Mouse (Mus musculus) stomach, embryonic 15.5 days (tissue): ENCODE measurements at regions not wholly inside any gene's neighbourhood (a gene's known extent, or its start where the extent isn't known, plus 50 kb on each side); places are given as distances from the start of the nearest gene placed in this dataset.

Experiments
- ATAC-seq: fragments of 200-750 bp; cut with Nextera tagmentation; 2 replicates; pipeline ENCODE4 v1.8.0; 2017; ENCODE audit warnings: low read depth, moderate number of reproducible peaks, moderate TSS enrichment; ENCODE audit not compliant: insufficient read depth, low FRiP score
- H3K27ac ChIP-seq: fragments of 300-500 bp; sonication (generic); 2 replicates; pipeline ENCODE4 v1.5.1; 2015; ENCODE audit warnings: mild to moderate bottlenecking, inconsistent platforms
- H3K27me3 ChIP-seq: fragments of 300-500 bp; sonication (generic); replicated peaks from 2 replicates; pipeline ENCODE4 v1.6.1; 2015; ENCODE audit warnings: inconsistent platforms
- H3K36me3 ChIP-seq: fragments of 300-500 bp; sonication (generic); 2 replicates; pipeline ENCODE4 v1.6.1; 2015; ENCODE audit warnings: inconsistent platforms
- H3K4me1 ChIP-seq: fragments of 300-500 bp; sonication (generic); 2 replicates; pipeline ENCODE4 v1.6.1; 2015; ENCODE audit warnings: inconsistent platforms
- H3K4me2 ChIP-seq: fragments of 300-500 bp; sonication (generic); 2 replicates; pipeline ENCODE4 v1.6.1; 2015; ENCODE audit warnings: mild to moderate bottlenecking, inconsistent platforms
- H3K4me3 ChIP-seq: fragments of 300-500 bp; sonication (generic); replicated peaks from 2 replicates; pipeline ENCODE4 v1.5.1; 2015; ENCODE audit warnings: inconsistent platforms
- H3K9ac ChIP-seq: fragments of 300-500 bp; sonication (generic); 2 replicates; pipeline ENCODE4 v1.6.1; 2015; ENCODE audit warnings: inconsistent platforms
- H3K9me3 ChIP-seq: fragments of 300-500 bp; sonication (generic); 2 replicates; pipeline ENCODE4 v1.6.1; 2016; ENCODE audit warnings: inconsistent platforms
- WGBS: fragments of 180-500 bp; shearing (Covaris S2); methylation state at CpG from one replicate; pipeline ENCODE4 v1.1.7; 2015; 5-methylcytosine and 5-hydroxymethylcytosine counted together

DNA sequence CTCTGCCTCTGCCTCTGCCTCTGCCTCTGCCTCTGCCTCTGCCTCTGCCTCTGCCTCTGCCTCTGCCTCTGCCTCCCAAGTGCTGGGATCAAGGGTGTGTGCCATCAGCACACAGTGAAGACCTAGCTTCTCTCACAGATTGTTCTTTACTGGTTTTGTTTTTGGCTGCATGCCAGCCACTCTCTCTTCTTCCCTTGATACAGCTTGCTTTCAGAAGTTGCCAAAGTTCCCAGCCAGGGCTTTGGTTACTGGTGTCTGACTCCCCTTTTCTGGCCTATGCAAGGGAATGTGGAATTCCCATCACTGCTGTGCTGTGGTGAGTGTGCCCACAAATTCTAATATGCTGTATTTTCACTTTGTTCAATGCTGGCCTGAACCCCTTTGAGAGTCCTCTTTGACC, 68.6 kb upstream of the Zfp637 start:
- Histone ChIP-seq H3K4me3 (no peak overlapping the region), H3K9ac (no peak overlapping the region), H3K27ac (no peak overlapping the region), H3K4me1 (no peaks in the 10 kb centered on the region), H3K27me3 (no peaks in the 10 kb centered on the region), H3K4me2 (no peak overlapping the region), H3K9me3 (no peaks in the 10 kb centered on the region), H3K36me3 (no peaks in the 10 kb centered on the region)
- ATAC-seq = no peak

- 59% methylated on average over 11 of the region's 11 CpGs for WGBS
- H3K27me3 ChIP-seq = no peaks in the 10 kb centered on the region
- ATAC-seq = no peak
Measured at GRCm38 (mm10) chr6:117775304-117776050, 65.5 kb upstream of the Zfp637 start.

DNA sequence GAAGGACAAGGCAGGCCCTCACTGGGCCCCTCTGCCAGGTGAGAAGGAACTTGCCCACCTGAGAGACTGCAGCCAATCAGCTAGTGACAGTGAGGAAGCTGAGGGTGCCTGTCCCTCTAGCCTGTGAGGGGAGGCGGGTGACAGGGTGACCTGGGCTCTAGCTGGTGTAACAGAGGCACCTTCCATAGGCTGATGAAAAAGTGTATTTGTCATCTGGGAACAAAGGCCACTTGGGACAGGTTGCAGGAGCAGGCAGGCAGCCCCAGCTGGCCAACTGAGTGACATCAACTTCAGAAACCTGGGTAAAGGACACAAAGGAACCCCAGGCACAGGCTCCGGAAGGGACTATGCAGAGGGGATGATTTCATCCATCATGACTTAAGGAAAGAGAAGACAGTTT, 63.0 kb upstream of the Zfp637 start:
- ATAC-seq = no peak; the same call in 1 of the 2 replicates
- Histone ChIP-seq H3K4me1 (no peaks in the 10 kb centered on the region), H3K27ac (no peak overlapping the region), H3K4me2 (no peak overlapping the region), H3K9me3 (no peaks in the 10 kb centered on the region), H3K9ac (no peak overlapping the region), H3K4me3 (no peak overlapping the region), H3K27me3 (no peaks in the 10 kb centered on the region), H3K36me3 (no peaks in the 10 kb centered on the region)
- WGBS = 52% methylated on average over 2 of the region's 2 CpGs

More at GRCm38 (mm10) chr6:117775304-117776050, 65.5 kb upstream of the Zfp637 start:
- Histone ChIP-seq H3K4me3 (no peak overlapping the region), H3K4me2 (no peak overlapping the region), H3K27ac (no peak overlapping the region), H3K9ac (no peak overlapping the region), H3K4me1 (no peaks in the 10 kb centered on the region), H3K9me3 (no peaks in the 10 kb centered on the region), H3K36me3 (no peaks in the 10 kb centered on the region)

- Histone ChIP-seq H3K4me2 (no peak overlapping the region), H3K9me3 (no peaks in the 10 kb centered on the region), H3K4me1 (no peaks in the 10 kb centered on the region), H3K27ac (no peak overlapping the region), H3K9ac (no peak overlapping the region), H3K4me3 (no peak overlapping the region), H3K27me3 (no peaks in the 10 kb centered on the region), H3K36me3 (no peaks in the 10 kb centered on the region)
- no peak for ATAC-seq
- 55% methylated on average over 8 of the region's 8 CpGs for WGBS
Measured at GRCm38 (mm10) chr6:117778481-117778880, 62.5 kb upstream of the Zfp637 start.

GRCm38 (mm10) chr6:117779020-117779419, 62.0 kb upstream of the Zfp637 start:
- H3K9me3 ChIP-seq = no peaks in the 10 kb centered on the region
- H3K4me3 ChIP-seq = no peak overlapping the region
- no peak for ATAC-seq
- H3K27me3 ChIP-seq = no peaks in the 10 kb centered on the region
- 77% methylated on average over 7 of the region's 7 CpGs for WGBS
- no peak overlapping the region for H3K4me2 ChIP-seq
- H3K27ac ChIP-seq = no peak overlapping the region
- no peaks in the 10 kb centered on the region for H3K4me1 ChIP-seq
- no peaks in the 10 kb centered on the region for H3K36me3 ChIP-seq
- no peak overlapping the region for H3K9ac ChIP-seq

DNA sequence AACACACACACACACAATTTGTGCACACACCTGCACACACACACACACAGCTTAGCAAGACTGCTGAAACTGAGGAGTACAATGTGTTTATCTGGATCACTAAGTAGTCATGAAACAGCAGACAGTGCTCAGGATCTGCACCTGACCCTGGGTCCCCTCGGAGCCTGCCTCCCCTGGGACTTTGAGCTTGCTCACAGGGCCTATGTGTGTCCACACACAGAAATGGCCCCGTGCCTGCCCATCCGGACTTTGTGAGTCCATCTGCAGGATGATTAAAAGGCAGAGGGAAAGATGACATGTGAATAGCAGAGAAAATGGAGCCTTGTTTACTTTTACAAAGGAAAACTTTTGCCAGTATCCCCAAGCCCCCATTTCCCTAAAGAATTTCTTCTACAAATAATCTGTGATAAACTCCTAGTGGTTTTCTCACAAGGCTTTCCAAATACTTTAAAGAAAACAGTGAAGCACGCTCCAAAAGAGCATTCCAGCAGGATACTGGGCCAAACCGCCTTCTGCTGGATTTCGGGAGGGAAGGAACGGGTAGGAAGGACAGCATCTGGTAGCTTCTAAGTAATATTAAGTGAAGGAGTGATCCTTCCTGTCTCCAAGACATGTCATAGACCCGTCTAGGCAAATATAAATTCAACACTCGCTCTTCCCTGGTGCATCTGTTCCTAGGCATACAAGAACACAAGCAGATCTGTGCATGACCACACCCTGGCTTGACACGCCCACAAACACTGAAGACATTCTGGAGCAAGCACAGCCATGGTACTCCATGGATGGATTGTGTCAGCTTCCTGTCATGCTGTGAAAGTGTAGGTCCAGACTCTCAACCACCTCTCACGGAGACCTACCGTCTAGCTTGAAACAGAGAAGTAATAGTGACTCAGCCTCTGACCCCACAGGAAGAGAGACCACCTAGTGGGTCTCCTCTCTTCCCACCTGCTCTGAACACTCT, 52.1 kb upstream of the Zfp637 start:
- no peak overlapping the region for H3K9ac ChIP-seq
- ATAC-seq = peak; percentile 39; the same call in 1 of the 2 replicates

DNA sequence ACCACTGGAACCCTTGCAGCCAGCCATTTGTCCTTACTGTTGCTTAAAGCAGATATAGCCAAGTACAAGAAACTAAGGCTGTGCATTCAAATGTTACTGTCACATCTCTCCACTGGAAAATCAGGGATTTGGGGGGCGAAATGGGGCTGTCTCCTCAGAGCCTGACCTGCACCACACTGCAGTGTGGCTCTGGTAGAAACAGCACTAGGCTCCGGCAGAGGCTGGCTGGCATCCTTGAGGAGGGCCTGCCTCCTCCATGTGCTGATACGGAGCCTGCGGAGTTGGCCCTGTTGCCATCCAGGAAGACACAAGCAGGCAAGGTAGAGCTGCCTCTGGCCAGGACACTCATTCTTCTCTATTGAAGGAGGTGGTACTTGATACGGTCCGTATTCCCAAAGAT, 50.4 kb upstream of the Zfp637 start:
- Histone ChIP-seq H3K9me3 (no peaks in the 10 kb centered on the region), H3K36me3 (no peaks in the 10 kb centered on the region), H3K9ac (no peak overlapping the region), H3K27me3 (no peaks in the 10 kb centered on the region), H3K4me3 (no peak overlapping the region), H3K27ac (no peak overlapping the region), H3K4me2 (no peak overlapping the region), H3K4me1 (0 out of 2 replicates have a peak, but pooled peaks cover 7% of the 10 kb centered on the region)
- no peak for ATAC-seq
- WGBS = 93% methylated on average over 6 of the region's 6 CpGs

More for the DNA sequence above, 52.1 kb upstream of the Zfp637 start:
- Histone ChIP-seq H3K9me3 (no peaks in the 10 kb centered on the region), H3K4me2 (no peak overlapping the region), H3K27me3 (no peaks in the 10 kb centered on the region), H3K4me3 (no peak overlapping the region), H3K36me3 (no peaks in the 10 kb centered on the region), H3K4me1 (0 out of 2 replicates have a peak, but pooled peaks cover 7% of the 10 kb centered on the region), H3K27ac (peak overlapping the region; percentile 28; the same call in 1 of the 2 replicates)
- whole genome bisulfite sequencing = 40% methylated on average over 12 of the region's 12 CpGs
